Mouse (Mus musculus) forebrain, embryonic 11.5 days (tissue): Measurements from ENCODE around the gene Ccdc162. TPM values are rescaled to one million over a fixed set of nuclear protein-coding genes. Genes with fewer than 3 reads are reported as not detected.
"Not testable (repeated sequence)": the region's sequence is repeated elsewhere in the genome, so short reads cannot be mapped to it uniquely, and the experiment has no call there.

ENCODE experiments used
- ATAC-seq: fragments of 200-750 bp; cut with Nextera tagmentation; replicated peaks from 2 replicates; pipeline ENCODE4 v1.8.0; 2017; ENCODE audit warnings: moderate TSS enrichment; ENCODE audit not compliant: low FRiP score
- DNase-seq: peaks from one replicate; pipeline ENCODE4 v3.0.0-alpha.2; 2017; ENCODE audit warnings: low spot score
- H3K27ac ChIP-seq: fragments of 300-500 bp; sonication (generic); 2 replicates; pipeline ENCODE4 v1.5.1; 2014; ENCODE audit warnings: low read depth, low read length
- H3K27me3 ChIP-seq: fragments of 300-500 bp; sonication (generic); 2 replicates; pipeline ENCODE4 v1.6.1; 2014; ENCODE audit warnings: mild to moderate bottlenecking, low read length, mixed read lengths; ENCODE audit not compliant: control insufficient read depth, insufficient read depth
- H3K36me3 ChIP-seq: fragments of 300-500 bp; sonication (generic); 2 replicates; pipeline ENCODE4 v1.6.1; 2014; ENCODE audit warnings: mild to moderate bottlenecking, low read length, moderate library complexity, mixed read lengths; ENCODE audit not compliant: control insufficient read depth, insufficient read depth
- H3K4me1 ChIP-seq: fragments of 300-500 bp; sonication (generic); replicated peaks from 2 replicates; pipeline ENCODE4 v1.6.1; 2014; ENCODE audit warnings: low read length, mixed read lengths; ENCODE audit not compliant: control insufficient read depth, insufficient read depth
- H3K4me2 ChIP-seq: fragments of 300-500 bp; sonication (generic); 2 replicates; pipeline ENCODE4 v1.6.1; 2014; ENCODE audit warnings: low read depth, mild to moderate bottlenecking, low read length, moderate library complexity, mixed read lengths; ENCODE audit not compliant: severe bottlenecking
- H3K4me3 ChIP-seq: fragments of 300-500 bp; sonication (generic); 2 replicates; pipeline ENCODE4 v1.5.1; 2014; ENCODE audit warnings: low read depth, low read length
- H3K9ac ChIP-seq: fragments of 300-500 bp; sonication (generic); 2 replicates; pipeline ENCODE4 v1.6.1; 2014; ENCODE audit warnings: low read length
- H3K9me3 ChIP-seq: fragments of 300-500 bp; sonication (generic); 2 replicates; pipeline ENCODE4 v1.6.1; 2016; ENCODE audit warnings: low read length, mixed read lengths; ENCODE audit not compliant: control insufficient read depth
- WGBS: fragments of 180-500 bp; shearing (Covaris S2); extraction: QIAGEN DNeasy Blood & Tissue Kit; methylation state at CpG from one replicate; pipeline ENCODE4 v1.1.7; 2014; 5-methylcytosine and 5-hydroxymethylcytosine counted together
- polyA plus RNA-seq: library from polyadenylated mRNA; unstranded; fragments of >200 nt; fragmentation: Nextera tagmentation; extraction: Ambion mirVana; gene quantifications from 2 replicates; pipeline ENCODE4 v1.2.1, GENCODE M21; 2014

Ccdc162 gene
- polyA plus RNA-seq, 1 experiment from 2014 or later = 0.80 TPM

- DNase-seq = no peak
- Histone ChIP-seq H3K4me3 (no peak overlapping the region), H3K4me1 (no peaks in the 10 kb centered on the region)
Observed at GRCm38 (mm10) chr10:41670196-41670595, 46.2 kb downstream of the Ccdc162 start.

DNA sequence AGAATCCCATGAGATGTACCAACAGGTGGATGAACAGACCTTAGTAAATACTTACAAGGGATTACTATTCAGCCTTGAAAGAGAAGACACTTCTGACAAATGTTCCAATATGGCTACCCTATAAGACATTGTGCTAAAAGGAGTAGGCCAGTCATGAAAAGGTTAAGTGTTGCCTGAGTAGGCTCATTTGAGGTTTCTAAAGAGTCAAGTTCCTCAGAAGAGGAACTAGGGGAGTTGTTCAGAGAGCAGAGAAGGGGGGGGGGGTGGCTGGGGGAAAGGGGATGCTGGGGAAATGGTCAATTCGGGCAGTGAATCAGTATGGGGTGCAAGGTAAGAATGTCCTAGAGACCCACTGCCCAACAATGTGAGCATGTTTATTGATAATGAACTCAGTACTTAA is 50.9 kb downstream of the Ccdc162 start:
- Histone ChIP-seq H3K9ac (no peak overlapping the region), H3K4me3 (no peak overlapping the region), H3K27me3 (no peaks in the 10 kb centered on the region), H3K36me3 (no peaks in the 10 kb centered on the region), H3K4me1 (no peaks in the 10 kb centered on the region), H3K4me2 (no peak overlapping the region), H3K9me3 (no peaks in the 10 kb centered on the region), H3K27ac (no peak overlapping the region)
- WGBS = 73% methylated on average over 1 of the region's 1 CpGs
- DNase-seq (no peak), ATAC-seq (no peak)

More at GRCm38 (mm10) chr10:41670196-41670595, 46.2 kb downstream of the Ccdc162 start:
- Histone ChIP-seq H3K9ac (no peak overlapping the region), H3K4me2 (no peak overlapping the region), H3K9me3 (no peaks in the 10 kb centered on the region), H3K27ac (no peak overlapping the region), H3K36me3 (no peaks in the 10 kb centered on the region), H3K27me3 (no peaks in the 10 kb centered on the region)
- WGBS = 82% methylated on average over 5 of the region's 5 CpGs
- ATAC-seq = no peak

- WGBS = 97% methylated on average over 6 of the region's 6 CpGs
- not testable (repeated sequence) for H3K4me3 ChIP-seq, H3K9ac ChIP-seq, H3K9me3 ChIP-seq, H3K4me2 ChIP-seq, H3K27ac ChIP-seq, H3K4me1 ChIP-seq, DNase-seq, H3K27me3 ChIP-seq, H3K36me3 ChIP-seq, ATAC-seq
Observed at GRCm38 (mm10) chr10:41659671-41660070, 56.8 kb downstream of the Ccdc162 start.

- not testable (repeated sequence) for H3K9me3 ChIP-seq, ATAC-seq, H3K36me3 ChIP-seq, H3K4me3 ChIP-seq, H3K27me3 ChIP-seq, H3K27ac ChIP-seq, H3K4me1 ChIP-seq, H3K4me2 ChIP-seq, H3K9ac ChIP-seq, DNase-seq
Observed at GRCm38 (mm10) chr10:41655684-41656083, 60.8 kb downstream of the Ccdc162 start.

GRCm38 (mm10) chr10:41652988-41653387 is 63.4 kb downstream of the Ccdc162 start:
- DNase-seq (no peak), ATAC-seq (no peak)
- Histone ChIP-seq H3K27me3 (no peaks in the 10 kb centered on the region), H3K4me1 (no peaks in the 10 kb centered on the region), H3K27ac (no peak overlapping the region), H3K36me3 (no peaks in the 10 kb centered on the region), H3K9me3 (no peaks in the 10 kb centered on the region), H3K9ac (no peak overlapping the region), H3K4me2 (no peak overlapping the region), H3K4me3 (no peak overlapping the region)
- WGBS = 88% methylated on average over 7 of the region's 7 CpGs

GRCm38 (mm10) chr10:41652094-41652775 is 64.2 kb downstream of the Ccdc162 start:
- DNase-seq (no peak), ATAC-seq (no peak)
- Histone ChIP-seq H3K36me3 (no peaks in the 10 kb centered on the region), H3K27ac (no peak overlapping the region), H3K4me1 (no peaks in the 10 kb centered on the region), H3K9me3 (no peaks in the 10 kb centered on the region), H3K27me3 (no peaks in the 10 kb centered on the region), H3K4me2 (no peak overlapping the region), H3K4me3 (no peak overlapping the region), H3K9ac (no peak overlapping the region)
- WGBS = 46% methylated on average over 6 of the region's 6 CpGs

DNA sequence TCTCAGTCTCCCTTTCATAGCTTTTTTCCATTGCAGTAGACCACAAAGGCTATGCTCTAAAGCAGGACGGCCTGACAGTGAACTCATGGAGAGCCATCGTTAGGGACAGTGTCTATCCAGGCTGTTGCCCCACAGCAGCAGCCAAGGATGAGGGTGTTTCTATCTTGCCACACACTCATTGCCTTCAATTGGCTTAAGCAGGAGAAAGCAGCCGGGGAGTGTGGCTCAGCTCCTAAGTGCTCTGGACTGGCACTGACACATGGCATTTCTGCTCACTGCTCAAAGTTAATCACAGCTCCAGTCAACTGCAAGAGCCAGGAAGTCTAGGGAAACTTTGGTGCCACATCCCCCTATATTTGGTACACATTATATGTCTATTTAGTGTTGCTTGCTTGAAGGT is 64.9 kb downstream of the Ccdc162 start:
- H3K4me1 ChIP-seq = no peaks in the 10 kb centered on the region
- no peaks in the 10 kb centered on the region for H3K36me3 ChIP-seq
- no peak overlapping the region for H3K4me3 ChIP-seq
- no peak overlapping the region for H3K4me2 ChIP-seq
- ATAC-seq (no peak), DNase-seq (no peak)
- no peak overlapping the region for H3K27ac ChIP-seq
- 87% methylated on average over 3 of the region's 3 CpGs for WGBS
- no peaks in the 10 kb centered on the region for H3K9me3 ChIP-seq
- no peaks in the 10 kb centered on the region for H3K27me3 ChIP-seq
- no peak overlapping the region for H3K9ac ChIP-seq

GRCm38 (mm10) chr10:41649186-41649585 is 67.2 kb downstream of the Ccdc162 start:
- no peak overlapping the region for H3K4me2 ChIP-seq
- 88% methylated on average over 4 of the region's 5 CpGs for WGBS
- no peak for ATAC-seq

GRCm38 (mm10) chr10:41638776-41639175 is 77.7 kb downstream of the Ccdc162 start:
- no peak overlapping the region for H3K9ac ChIP-seq
- 74% methylated on average over 3 of the region's 3 CpGs for WGBS
- ATAC-seq (no peak), DNase-seq (no peak)
- no peak overlapping the region for H3K4me2 ChIP-seq
- H3K4me3 ChIP-seq = no peak overlapping the region
- H3K9me3 ChIP-seq = no peaks in the 10 kb centered on the region
- H3K36me3 ChIP-seq = no peaks in the 10 kb centered on the region
- H3K4me1 ChIP-seq = no peaks in the 10 kb centered on the region
- no peak overlapping the region for H3K27ac ChIP-seq
- H3K27me3 ChIP-seq = no peaks in the 10 kb centered on the region

More at GRCm38 (mm10) chr10:41649186-41649585, 67.2 kb downstream of the Ccdc162 start:
- Histone ChIP-seq H3K9ac (no peak overlapping the region), H3K4me3 (no peak overlapping the region), H3K9me3 (no peaks in the 10 kb centered on the region), H3K27ac (no peak overlapping the region), H3K27me3 (no peaks in the 10 kb centered on the region), H3K4me1 (no peaks in the 10 kb centered on the region), H3K36me3 (no peaks in the 10 kb centered on the region)
- no peak for DNase-seq
